Mouse (Mus musculus) lung, postnatal 0 days (tissue): Measurements from ENCODE around the gene Gm7971. TPM values are rescaled to one million over a fixed set of nuclear protein-coding genes. Genes with fewer than 3 reads are reported as not detected.
"Not testable (repeated sequence)": the region's sequence is repeated elsewhere in the genome, so short reads cannot be mapped to it uniquely, and the experiment has no call there.

Source experiments
- ATAC-seq: fragments of 200-750 bp; cut with Nextera tagmentation; 2 replicates; pipeline ENCODE4 v1.8.0; 2017; ENCODE audit warnings: moderate library complexity
- DNase-seq: peaks from one replicate; pipeline ENCODE4 v3.0.0-alpha.2; 2016; ENCODE audit warnings: low spot score
- H3K27ac ChIP-seq: fragments of 300-500 bp; sonication (generic); 2 replicates; pipeline ENCODE4 v1.5.1; 2014; ENCODE audit warnings: antibody characterized with exemption, mild to moderate bottlenecking, low read length, mixed read lengths
- H3K27me3 ChIP-seq: fragments of 300-500 bp; sonication (generic); replicated peaks from 2 replicates; pipeline ENCODE4 v1.6.1; 2014; ENCODE audit warnings: low read length, mixed read lengths; ENCODE audit not compliant: insufficient read depth
- H3K36me3 ChIP-seq: fragments of 300-500 bp; sonication (generic); 2 replicates; pipeline ENCODE4 v1.6.1; 2014; ENCODE audit warnings: low read length, mixed read lengths; ENCODE audit not compliant: insufficient read depth
- H3K4me1 ChIP-seq: fragments of 300-500 bp; sonication (generic); 2 replicates; pipeline ENCODE4 v1.6.1; 2014; ENCODE audit warnings: antibody characterized with exemption, low read depth, low read length, mixed read lengths; ENCODE audit not compliant: insufficient read depth
- H3K4me2 ChIP-seq: fragments of 300-500 bp; sonication (generic); replicated peaks from 2 replicates; pipeline ENCODE4 v1.6.1; 2014; ENCODE audit warnings: low read depth, mild to moderate bottlenecking, low read length, moderate library complexity, mixed read lengths
- H3K4me3 ChIP-seq: fragments of 300-500 bp; sonication (generic); 2 replicates; pipeline ENCODE4 v1.5.1; 2014; ENCODE audit warnings: low read depth, low read length
- H3K9ac ChIP-seq: fragments of 300-500 bp; sonication (generic); replicated peaks from 2 replicates; pipeline ENCODE4 v1.6.1; 2014; ENCODE audit warnings: low read depth, mild to moderate bottlenecking
- H3K9me3 ChIP-seq: fragments of 300-500 bp; sonication (generic); 2 replicates; pipeline ENCODE4 v1.6.1; 2016; ENCODE audit warnings: low read length, mixed read lengths
- WGBS: fragments of 180-500 bp; shearing (Covaris S2); extraction: QIAGEN DNeasy Blood & Tissue Kit; methylation state at CpG from one replicate; pipeline ENCODE4 v1.1.7; 2014; 5-methylcytosine and 5-hydroxymethylcytosine counted together
- polyA plus RNA-seq: library from polyadenylated mRNA; unstranded; fragments of >200 nt; fragmentation: Nextera tagmentation; extraction: Ambion mirVana; gene quantifications from 2 replicates; pipeline ENCODE4 v1.2.1, GENCODE M21; 2015

The Gm7971 gene
- not detected in 2 replicates for polyA plus RNA-seq

DNA sequence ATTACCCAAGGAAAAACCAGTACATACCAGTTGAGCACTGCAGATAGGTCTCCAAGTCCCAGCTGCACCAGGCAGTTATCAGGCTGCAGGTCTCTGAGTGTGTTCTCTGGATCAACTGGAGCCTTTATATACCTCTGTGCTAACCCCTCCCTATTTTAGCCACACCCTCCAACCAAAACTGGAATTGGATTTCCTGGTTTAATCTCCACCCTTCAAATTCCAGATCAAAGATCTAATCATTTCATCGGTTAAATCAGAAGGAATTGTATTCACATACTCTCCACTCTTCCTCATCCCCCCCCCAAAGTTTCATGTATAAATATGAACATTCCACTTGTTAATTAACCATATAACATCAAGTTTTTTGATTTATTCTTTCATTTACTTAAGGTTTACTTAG lies at the start of gene Gm7971:
Gene Gm7971 (minus strand): TSS at position 101 of the 400 bp plus-strand sequence.
- H3K4me2 ChIP-seq, H3K9me3 ChIP-seq, ATAC-seq, H3K9ac ChIP-seq, H3K27me3 ChIP-seq, H3K4me1 ChIP-seq, DNase-seq, H3K4me3 ChIP-seq, H3K27ac ChIP-seq, H3K36me3 ChIP-seq: not testable (repeated sequence)
- no CpG with 5 or more reads among the region's 1 CpGs for WGBS

Other genes starting within 250 kb of the Gm7971 start
- not detected in 2 replicates for gene D5Ertd577e, start 138.1 kb downstream of the Gm7971 start, polyA plus RNA-seq
- gene Gm3286, start 84.1 kb downstream of the Gm7971 start, polyA plus RNA-seq: not detected in 2 replicates
- gene Gm7978, start 141.3 kb upstream of the Gm7971 start, polyA plus RNA-seq: not detected in 2 replicates
- gene Gm7982, start 147.1 kb upstream of the Gm7971 start, polyA plus RNA-seq: not detected in 2 replicates
- not detected in 2 replicates for gene E330014E10Rik, start 181.1 kb upstream of the Gm7971 start, polyA plus RNA-seq